Mouse (Mus musculus) ES-CJ7 (cell line): Measurements from ENCODE around the gene Cfdp1.
"Not testable (repeated sequence)": the region's sequence is repeated elsewhere in the genome, so short reads cannot be mapped to it uniquely, and the experiment has no call there.

Experiments used
- DNase-seq: peaks from one replicate; pipeline ENCODE4 v3.0.0; 2011; ENCODE audit warnings: low read depth, low spot score

The Cfdp1 gene

GRCm38 (mm10) chr8:111855977-111856376 is 1.9 kb upstream of the Cfdp1 start:
- peak; percentile 88 for DNase-seq

DNA sequence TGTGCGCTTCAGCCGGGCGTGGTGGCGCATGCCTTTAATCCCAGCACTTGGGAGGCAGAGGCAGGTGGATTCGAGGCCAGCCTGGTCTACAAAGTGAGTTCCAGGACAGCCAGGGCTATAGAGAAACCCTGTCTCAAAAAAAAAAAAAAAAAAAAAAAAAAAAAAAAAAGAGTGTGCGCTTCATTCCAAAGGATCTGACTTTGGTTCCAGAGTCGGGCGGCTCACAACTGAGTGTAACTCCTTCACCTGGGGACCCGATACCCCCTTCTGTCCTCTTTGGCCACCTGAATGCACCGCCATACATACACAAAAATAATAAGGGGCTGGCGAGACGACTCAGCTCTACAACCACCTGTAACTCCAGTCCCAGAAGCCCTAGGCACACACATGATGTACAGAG is 872 bp downstream of the Cfdp1 start:
- DNase-seq, result not testable (repeated sequence)

- DNase-seq, result no peak
Observed at GRCm38 (mm10) chr8:111846746-111847145, 7.3 kb downstream of the Cfdp1 start.

DNA sequence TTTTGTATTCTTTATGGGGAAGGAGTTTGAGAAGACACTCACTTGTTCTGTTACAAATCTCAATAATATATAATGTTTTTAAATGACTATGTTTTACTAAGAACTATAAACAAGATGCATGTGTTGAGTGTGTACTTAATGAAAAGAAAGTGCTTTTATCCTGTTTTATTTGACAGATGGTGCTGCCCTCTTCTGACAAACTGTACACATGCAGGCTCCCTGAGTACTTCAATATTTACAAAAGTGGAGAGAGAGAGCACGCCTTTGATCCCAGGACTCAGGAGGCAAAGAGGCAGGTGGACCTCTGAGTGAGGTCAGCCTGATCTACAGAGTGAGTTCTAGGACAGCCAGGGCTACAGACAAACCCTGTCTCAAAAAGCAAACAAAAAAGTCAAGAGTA is 18.6 kb downstream of the Cfdp1 start:
- DNase-seq, result peak; percentile 39

- no peak for DNase-seq
Observed at GRCm38 (mm10) chr8:111834011-111834410, 20.1 kb downstream of the Cfdp1 start.

DNA sequence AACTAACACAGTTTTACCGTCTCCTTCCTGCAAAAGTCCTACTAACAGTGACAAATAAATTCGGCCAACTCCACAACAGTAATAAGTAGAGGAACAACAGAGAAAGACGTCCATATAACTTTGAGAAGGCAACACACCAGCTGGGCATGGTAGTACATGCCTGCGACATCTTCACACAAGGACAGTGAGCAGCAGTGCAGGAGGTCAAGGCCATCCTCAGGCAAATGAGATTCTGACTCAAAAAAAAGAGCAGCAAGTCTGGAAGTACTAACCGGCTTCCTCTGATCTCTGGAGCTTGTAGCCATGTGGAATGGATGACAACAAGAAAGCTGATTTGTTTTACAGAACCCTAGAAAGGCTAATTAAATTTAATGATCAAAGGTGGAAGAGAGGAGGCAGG is 21.1 kb downstream of the Cfdp1 start:
- no peak for DNase-seq

DNA sequence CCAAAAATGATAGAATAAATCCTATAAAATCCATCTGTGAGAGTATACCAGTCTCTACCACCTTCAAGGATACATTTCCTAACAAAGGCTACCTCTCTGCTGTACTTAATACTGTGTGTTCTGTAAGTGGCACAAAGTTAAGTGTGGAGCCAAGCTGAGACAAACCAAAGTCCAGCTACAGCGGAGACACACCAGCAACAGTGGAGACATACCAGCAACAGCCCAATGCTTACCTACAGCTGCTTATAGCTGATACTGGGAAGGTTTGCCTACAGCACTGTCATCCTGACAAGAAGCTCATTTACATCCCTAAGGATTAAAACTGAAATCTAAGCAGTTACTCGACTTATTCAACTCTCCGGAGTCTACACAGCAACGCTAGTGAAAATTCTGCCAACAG is 22.1 kb downstream of the Cfdp1 start:
- DNase-seq, result no peak

DNA sequence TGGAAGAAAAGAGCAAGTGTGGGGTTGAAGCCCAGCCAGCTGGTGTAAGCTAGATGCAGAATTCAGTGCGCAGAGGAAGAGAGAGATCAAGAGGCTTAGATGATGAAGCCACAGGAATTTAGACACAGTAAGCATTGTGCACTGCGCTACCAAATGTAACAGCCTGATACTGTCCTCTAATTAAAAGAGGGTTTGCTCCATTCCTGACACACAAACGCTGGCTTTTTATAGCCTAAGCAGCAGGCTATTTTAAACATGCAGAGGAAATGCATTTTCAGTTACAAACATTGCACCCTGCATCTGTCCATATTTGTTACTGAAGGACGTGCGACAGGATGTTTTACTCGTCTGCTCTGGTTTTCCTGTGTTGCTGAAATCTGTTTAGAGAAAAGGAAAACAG is 25.5 kb downstream of the Cfdp1 start:
- no peak for DNase-seq

DNA sequence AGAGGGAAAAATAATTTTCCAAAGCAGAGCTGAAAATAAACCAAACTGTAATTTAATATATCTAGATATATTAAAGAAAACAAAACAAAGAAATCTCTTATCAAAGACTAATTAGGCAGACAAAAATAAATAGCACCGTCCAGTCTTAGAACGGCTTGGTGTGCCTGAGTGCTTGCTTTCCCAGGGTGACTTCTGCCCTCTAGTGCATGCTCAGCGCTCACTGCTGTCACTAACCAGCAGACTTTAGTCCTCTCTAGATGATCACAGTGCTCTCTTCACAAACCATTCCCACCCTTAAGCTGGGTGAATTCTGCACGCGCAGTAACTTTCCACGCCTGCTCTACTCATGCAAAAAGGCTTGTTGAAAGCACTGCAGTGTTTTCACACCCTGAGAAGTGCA is 28.9 kb downstream of the Cfdp1 start:
- DNase-seq, result peak; percentile 69

- DNase-seq, result peak; percentile 33
Observed at GRCm38 (mm10) chr8:111824334-111824733, 29.8 kb downstream of the Cfdp1 start.

- no peak for DNase-seq
Observed at GRCm38 (mm10) chr8:111821199-111821598, 32.9 kb downstream of the Cfdp1 start.

DNA sequence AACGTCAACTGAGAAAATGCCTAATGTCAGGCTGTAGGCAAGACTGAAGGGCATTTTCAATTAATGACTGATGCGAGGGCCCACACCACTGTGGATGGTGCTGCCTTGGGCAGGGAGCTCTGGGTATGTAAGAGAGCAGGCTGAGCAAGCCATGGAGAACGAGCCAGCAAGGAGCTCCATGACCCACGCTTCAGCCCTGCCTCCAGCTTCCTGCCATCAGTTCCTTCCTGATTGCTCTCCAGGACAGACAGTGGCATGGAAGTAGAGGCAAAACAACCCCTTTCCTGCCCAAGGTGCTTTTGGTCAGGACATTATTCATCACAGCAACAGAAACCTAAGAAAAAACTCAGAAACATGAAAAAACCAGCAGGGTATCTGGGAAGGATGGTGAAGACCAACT is 33.4 kb downstream of the Cfdp1 start:
- DNase-seq, result no peak

DNA sequence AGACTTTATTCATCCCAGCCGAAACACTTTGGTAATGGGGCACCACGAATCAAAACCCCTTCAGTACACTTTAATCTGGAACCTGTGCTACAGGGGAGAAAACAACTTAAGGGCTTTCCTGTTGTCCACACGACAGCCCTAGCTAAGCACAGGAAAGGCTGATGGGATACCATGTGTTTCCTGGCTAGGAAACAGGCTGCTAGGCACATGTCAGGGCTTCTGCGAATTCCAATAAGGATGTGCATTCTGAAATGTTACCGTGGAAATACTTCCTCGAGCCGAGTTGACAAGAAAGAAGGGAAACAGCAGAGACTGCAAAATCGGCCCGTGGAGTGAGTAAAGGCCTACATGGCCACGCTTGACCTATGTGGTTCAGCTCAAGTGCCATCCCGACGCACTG is 34.1 kb downstream of the Cfdp1 start:
- DNase-seq, result no peak

DNA sequence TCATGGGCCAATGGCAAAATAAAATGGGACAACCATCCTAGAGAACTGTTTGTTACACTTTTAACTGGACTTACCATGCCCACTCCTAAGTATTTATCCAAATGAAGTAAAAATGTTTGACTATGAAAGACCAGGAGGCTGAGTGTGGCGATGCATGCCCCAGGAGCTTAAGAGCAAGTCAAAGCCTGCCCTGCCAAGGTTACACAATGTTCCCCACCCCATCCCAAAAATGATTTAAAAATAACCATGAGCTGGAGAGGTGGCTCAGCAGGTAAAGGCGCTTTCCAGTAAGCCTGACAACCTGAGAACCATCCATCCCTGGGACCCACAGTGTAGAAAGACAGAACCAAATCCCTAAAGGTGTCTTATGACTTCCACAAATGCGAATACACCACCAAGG is 35.5 kb downstream of the Cfdp1 start:
- no peak for DNase-seq

DNA sequence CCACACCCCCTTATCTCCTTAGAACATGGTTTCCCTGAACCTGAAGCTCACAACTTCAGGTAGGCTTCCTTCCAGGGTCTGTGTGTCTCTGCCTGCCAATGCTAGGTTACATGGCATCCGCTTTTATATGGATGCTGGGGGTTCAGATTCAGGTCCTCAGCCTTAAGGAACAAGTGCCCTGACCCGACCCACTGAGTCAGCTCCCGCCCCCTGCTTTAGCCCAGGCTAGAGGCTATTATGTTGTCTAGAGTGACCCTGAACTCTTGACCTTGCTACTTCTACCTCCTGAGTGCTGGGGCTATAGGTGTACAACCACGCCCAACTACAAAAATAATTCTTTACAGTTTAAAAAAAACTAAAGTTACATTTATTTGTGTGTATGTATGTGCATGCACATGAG is 39.0 kb downstream of the Cfdp1 start:
- DNase-seq, result peak; percentile 67

GRCm38 (mm10) chr8:111813818-111814217 is 40.3 kb downstream of the Cfdp1 start:
- no peak for DNase-seq

DNA sequence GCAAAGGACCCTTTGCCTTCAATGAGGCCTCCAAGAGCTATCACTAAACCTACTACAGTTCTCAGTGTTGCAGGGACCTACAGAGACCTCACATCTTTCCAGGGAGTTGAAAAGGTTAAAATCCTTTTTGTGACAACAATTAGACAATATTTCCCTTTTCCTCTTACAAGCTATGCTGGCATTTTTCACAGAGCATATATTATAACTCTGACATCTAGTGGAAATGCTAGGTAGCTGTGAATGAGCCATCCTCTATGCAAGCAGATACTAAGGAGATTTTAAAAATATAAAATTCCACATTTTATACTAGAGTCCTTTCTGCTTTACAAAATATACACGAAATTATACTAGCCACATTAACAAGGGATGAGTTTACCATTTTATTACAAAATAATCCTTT is 41.3 kb downstream of the Cfdp1 start:
- no peak for DNase-seq

DNA sequence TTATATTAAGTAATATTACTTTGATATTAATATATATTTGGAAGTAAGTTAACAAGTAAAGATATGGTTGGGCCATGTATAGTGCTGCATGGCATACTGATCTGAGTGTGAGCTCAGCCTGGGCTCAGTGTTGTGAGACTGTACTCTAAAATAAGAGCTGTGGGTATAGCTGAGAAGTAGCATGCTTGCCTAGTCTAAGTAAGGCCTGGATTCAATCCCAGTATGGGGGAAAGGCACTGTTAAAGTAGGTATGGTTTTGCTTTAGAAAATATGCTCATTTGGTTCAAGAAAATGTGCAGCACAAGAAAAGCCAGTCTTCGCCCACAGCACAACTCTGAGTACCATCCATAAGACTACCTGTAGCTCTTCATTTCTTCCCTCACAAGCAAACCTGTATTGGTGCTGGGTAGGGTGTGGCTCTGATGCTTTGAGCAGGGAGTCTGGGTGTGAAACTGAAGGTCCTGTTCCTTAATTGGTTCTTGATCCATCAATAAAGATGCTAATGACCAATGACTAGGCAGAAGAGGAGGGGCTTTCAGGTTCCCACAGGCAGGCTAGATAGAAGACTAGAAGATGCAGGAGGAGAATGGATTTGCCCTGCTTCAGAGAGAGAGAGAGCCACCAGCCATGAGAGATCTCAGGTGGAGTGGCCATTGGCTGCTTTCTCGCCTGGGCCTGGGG is 43.3 kb downstream of the Cfdp1 start:
- peak; percentile 90 for DNase-seq

DNA sequence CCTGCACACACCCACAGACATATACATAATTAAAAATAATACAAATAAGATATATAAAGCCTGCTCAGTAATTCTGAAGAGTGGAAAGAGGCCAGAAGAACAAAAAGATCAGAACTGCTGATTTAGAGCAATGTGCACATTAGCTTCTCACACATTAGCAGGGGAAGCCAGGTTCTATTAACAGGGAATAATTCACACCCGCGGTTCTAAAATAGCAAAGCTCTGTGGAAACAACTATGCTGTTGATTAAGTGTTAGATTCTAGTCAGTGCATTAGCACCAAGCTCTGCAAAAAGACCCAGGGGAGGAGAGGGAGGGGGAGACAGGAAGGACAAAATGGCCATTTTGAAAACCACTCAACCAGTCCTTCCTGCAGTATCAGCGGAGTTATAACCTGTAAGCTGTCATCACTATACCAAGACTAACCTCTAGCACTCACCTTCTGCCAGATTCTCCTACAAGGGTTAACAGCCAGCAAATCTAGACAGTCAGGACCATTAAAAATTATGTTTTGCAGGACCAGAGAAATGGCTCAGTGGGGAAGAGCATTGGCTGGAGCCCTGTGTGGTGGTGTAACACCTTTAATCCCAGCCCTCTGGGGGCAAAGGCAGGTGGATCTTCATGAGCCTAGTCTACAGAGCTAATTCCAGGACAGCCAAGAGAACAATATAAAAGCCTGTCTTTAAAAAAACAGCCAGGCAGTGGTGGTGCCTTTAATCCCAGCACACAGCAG is 45.0 kb downstream of the Cfdp1 start:
- DNase-seq, result no peak

DNA sequence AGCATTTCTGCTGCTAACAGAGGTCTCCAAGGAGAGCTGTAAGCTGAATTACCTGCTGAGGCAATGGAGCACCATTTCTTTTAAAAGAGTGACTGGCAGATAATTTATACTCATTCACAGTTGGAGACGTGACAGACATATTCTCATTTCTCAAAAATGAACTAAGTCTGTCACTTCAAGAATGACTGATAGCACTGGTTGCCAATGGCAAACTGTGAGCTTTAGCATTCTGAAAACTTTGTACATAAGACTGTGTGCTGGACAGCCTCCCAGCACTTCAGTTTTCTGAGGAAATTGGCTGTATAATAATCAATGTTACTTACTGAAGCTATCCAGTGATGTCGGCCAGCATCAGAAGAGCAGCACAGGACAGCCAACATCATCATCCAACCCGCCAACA is 46.1 kb downstream of the Cfdp1 start:
- DNase-seq, result no peak

DNA sequence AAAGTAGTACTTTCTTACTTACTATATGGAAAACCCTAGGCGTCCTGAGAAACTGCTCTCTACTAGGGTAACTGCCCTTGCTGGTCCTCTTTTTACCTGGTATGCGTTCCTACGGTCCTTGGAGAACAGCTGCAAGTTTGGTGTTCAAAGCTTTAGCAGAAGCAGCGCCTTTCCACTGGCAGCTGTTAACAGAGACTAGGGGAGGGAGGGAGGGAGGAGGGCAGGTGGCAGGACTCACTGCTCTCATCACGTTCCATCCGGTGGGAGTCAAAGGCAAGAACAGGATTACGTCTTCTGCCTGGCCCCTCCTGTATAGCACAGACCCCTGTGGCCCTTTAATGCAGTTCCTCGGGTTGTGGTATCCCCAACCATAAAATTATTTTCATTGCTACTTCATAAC is 50.7 kb downstream of the Cfdp1 start:
- no peak for DNase-seq

DNA sequence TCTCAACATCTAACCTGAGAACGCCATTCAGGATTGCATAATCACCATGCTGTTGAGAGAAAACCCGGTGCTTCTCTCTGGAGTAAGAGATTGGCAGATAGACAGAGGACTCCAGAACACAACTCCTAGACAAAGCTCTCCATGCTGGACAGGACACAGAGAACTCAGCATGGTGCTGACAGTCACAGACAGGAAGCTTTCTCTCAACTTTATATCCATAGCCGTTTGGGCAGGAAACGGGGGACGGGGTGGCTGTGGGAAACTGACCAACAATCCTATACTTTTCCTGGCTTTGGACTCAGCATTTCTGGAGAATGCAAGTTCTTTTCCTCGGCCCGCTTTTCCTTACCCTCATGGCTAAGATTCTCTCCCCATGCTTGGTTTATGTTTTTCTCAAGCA is 51.8 kb downstream of the Cfdp1 start:
- DNase-seq, result no peak

GRCm38 (mm10) chr8:111801456-111801855 is 52.6 kb downstream of the Cfdp1 start:
- no peak for DNase-seq

GRCm38 (mm10) chr8:111796528-111796927 is 57.6 kb downstream of the Cfdp1 start:
- DNase-seq, result no peak
